Mouse (Mus musculus): ENCODE measurements around the gene Lhx2. TPM values are rescaled to one million over a fixed set of nuclear protein-coding genes. Genes with fewer than 3 reads are reported as not detected.

The Lhx2 gene
- polyA plus RNA-seq, 1 experiment from 2014 or later: 61.5 TPM

DNA sequence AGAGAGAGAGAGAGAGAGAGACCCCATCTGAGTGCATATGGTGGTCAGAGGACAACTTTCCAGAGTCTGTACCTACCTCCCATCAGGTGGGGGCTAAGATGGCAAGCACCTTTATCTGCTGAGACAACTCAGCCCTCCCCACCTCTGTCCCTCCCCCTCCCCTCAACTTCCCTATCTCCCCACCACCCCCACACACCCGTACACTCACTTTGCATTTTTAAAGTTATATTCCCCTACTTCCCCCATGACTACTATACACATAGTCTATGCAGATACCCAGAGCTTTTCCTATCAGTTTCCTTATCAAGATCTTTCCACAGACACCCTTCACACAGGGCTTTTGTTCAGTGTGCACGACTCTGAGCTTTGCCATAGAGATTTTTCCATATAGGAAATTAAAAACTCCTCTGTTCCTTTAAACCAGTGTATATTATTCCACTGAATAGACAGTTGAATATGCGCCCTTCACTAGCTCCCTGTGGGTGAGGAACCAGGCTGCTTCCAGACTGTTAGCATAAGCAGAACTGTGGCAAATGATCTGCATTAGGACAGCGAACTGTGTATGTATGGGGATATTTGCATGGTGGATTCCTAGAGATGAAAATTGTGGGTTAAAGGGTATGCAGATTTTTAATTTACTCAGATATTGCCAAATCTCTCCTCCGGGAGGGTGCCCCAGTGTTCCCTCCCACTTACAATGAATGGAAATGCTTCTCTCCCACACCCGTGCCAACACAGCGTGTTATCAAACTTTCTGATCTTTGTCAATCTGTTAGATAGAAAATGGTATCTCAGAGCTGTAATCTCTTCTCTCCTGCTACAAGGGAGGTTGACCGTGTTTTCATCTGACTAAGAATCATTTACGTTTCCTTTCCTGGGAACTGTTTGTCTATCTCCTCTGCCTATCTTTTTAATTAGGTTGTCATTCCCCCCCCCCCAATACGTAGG, 41.3 kb downstream of the Lhx2 start:
- peaks cover 48% of the 10 kb centered on the region for H3K27me3 ChIP-seq (ENCODE audit: control insufficient read depth, insufficient read depth, low read length)
- ATAC-seq (ENCODE audit: low FRiP score): no peak

DNA sequence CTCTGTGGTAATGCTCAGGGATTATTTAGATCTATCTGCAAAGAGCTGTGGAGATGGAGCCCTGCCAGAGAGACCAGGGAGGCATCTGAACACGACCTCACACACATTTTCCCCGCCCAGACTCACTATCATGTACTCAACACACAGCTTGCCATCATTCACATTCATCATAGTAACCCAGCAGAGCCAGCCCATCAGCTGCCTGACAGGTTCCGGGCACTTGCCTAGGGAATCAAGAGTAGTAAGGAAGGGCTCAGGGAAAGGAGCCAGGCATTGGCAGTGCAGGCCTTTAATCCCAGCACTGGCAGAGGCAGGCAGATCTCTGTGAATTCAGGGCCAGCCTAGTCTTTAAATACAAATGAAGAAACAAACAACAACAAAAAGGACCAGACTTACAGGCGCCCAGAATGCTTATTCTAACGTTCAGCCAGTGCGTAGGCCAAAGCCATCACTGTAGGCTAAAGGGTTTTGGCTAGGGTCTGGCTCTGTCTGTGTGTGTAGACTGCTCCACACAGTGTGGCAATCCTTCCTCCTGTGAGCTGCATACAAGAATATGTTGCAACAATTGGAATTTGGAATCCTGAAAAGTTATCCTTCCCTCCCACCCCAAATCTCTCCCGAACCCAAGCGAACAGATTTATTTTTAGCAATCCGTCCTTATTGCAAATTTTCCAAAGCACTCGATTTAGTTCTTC, 48.6 kb downstream of the Lhx2 start:
- 85% methylated on average over 10 of the region's 10 CpGs for WGBS

More for the DNA sequence above, 41.3 kb downstream of the Lhx2 start:
- no peak for DNase-seq (ENCODE audit: low spot score, missing footprints)
- Histone ChIP-seq H3K27ac (ENCODE audit: low read depth, low read length) (no peak overlapping the region), H3K4me2 (no peak overlapping the region), H3K36me3 (ENCODE audit: control insufficient read depth, insufficient read depth, low read length) (no peaks in the 10 kb centered on the region), H3K9ac (ENCODE audit: low read length) (no peak overlapping the region), H3K4me1 (ENCODE audit: control insufficient read depth, insufficient read depth, low read length) (no peaks in the 10 kb centered on the region; the same call in 1 of the 2 replicates), H3K4me3 (ENCODE audit: low read depth, low read length) (no peak overlapping the region), H3K9me3 (ENCODE audit: control insufficient read depth, low read length) (no peaks in the 10 kb centered on the region)
- WGBS: 57% methylated on average over 10 of the region's 10 CpGs

DNA sequence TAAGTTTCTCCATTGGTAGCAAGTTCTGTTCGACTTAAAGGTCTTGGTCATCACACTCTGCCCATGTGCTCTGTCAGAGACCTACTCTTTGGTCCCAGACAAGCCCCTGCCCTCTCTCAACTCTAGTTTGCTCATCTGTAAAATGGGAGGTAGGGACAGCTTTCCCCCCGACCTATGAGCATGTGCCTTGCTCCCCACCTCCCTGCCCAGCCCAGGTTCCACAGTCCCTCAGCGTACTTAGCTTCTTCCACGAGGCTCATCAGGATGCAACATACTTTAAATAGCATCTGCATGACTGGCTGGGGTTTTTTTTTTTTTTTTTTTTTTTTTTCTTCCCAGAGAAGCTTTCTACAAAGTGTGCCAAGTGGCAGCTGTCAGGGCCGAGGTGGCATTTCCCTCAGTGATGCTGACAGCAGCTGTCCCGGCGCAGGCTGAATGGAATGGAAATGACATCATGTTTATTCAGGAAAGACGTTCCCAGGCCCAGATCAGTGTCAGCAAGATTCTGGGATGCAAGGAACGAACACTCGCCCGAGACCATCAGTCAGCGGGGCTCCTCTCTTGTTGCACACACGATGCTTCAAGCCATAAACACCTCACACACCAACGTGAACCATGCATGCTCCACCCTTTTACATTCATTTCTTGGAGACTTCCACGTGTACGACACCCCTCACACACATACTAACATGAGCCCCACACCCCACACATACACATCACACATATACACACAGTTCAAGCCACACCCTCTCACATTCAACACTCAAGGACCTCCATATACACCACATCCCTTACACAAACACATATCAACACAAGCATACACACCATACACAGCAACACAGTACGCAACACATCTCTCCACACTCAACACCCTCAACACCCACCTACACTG, 56.1 kb downstream of the Lhx2 start:
- Histone ChIP-seq H3K27me3 (ENCODE audit: control insufficient read depth, insufficient read depth, low read length) (no peaks in the 10 kb centered on the region), H3K9me3 (ENCODE audit: control insufficient read depth, low read length) (no peaks in the 10 kb centered on the region), H3K4me1 (ENCODE audit: control insufficient read depth, insufficient read depth, low read length) (no peaks in the 10 kb centered on the region), H3K4me2 (no peak overlapping the region), H3K4me3 (ENCODE audit: low read depth, low read length) (no peak overlapping the region), H3K27ac (ENCODE audit: low read depth, low read length) (no peak overlapping the region), H3K9ac (ENCODE audit: low read length) (no peak overlapping the region), H3K36me3 (ENCODE audit: control insufficient read depth, insufficient read depth, low read length) (no peaks in the 10 kb centered on the region)
- WGBS: 70% methylated on average over 17 of the region's 17 CpGs
- DNase-seq (ENCODE audit: low spot score, missing footprints) (peak; percentile 83), ATAC-seq (ENCODE audit: low FRiP score) (peak; percentile 57; the same call in 1 of the 2 replicates)

More for the DNA sequence above, 48.6 kb downstream of the Lhx2 start:
- no peak overlapping the region for H3K4me2 ChIP-seq
- no peak overlapping the region for H3K27ac ChIP-seq (ENCODE audit: low read depth, low read length)
- H3K27me3 ChIP-seq (ENCODE audit: control insufficient read depth, insufficient read depth, low read length): no peaks in the 10 kb centered on the region
- no peak overlapping the region for H3K4me3 ChIP-seq (ENCODE audit: low read depth, low read length)
- no peaks in the 10 kb centered on the region for H3K4me1 ChIP-seq (ENCODE audit: control insufficient read depth, insufficient read depth, low read length)
- H3K9ac ChIP-seq (ENCODE audit: low read length): no peak overlapping the region
- ATAC-seq (ENCODE audit: low FRiP score) (no peak), DNase-seq (ENCODE audit: low spot score, missing footprints) (peak; percentile 72)
- no peaks in the 10 kb centered on the region for H3K9me3 ChIP-seq (ENCODE audit: control insufficient read depth, low read length)
- H3K36me3 ChIP-seq (ENCODE audit: control insufficient read depth, insufficient read depth, low read length): no peaks in the 10 kb centered on the region

DNA sequence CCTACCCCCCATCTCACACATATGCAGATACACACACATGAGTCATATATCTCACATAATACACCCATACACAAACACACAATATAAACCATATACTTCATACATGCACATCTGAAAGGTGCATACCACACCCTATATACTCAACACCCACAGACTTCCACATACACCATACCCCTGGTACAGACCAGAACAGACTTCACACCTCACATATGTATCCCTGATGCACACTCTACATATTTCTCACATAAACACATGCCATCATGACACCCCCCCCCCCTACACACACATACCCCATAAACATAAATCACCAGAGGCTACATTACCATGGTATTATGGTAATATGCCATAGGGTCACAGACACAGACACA, 56.8 kb downstream of the Lhx2 start:
- no peaks in the 10 kb centered on the region for H3K36me3 ChIP-seq (ENCODE audit: control insufficient read depth, insufficient read depth, low read length)
- 0 out of 2 replicates have a peak, but pooled peaks have one; percentile 27 for ATAC-seq (ENCODE audit: low FRiP score)
- DNase-seq (ENCODE audit: low spot score, missing footprints): no peak

DNA sequence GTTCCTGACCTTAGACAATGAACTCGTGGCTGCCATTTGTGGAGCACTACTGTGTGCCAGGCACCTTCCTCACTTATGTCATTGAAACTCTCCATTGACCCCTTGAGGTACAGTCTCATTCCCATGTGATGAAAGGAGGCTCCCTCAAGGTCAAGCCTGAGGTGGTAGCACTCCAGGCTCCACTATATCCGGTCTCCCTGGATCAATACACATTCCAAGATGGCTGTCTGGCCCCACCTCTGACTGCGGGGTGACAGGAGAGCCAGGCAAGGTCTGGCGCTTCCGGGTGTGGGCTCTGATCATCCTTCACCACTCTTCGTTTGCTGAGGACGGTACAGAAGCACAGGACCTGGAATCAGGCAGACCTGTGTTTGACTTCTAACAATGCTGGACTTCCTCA, 58.2 kb downstream of the Lhx2 start:
- Histone ChIP-seq H3K4me1 (ENCODE audit: control insufficient read depth, insufficient read depth, low read length) (no peaks in the 10 kb centered on the region), H3K36me3 (ENCODE audit: control insufficient read depth, insufficient read depth, low read length) (no peaks in the 10 kb centered on the region), H3K9ac (ENCODE audit: low read length) (no peak overlapping the region), H3K9me3 (ENCODE audit: control insufficient read depth, low read length) (no peaks in the 10 kb centered on the region), H3K27ac (ENCODE audit: low read depth, low read length) (no peak overlapping the region), H3K4me3 (ENCODE audit: low read depth, low read length) (no peak overlapping the region), H3K27me3 (ENCODE audit: control insufficient read depth, insufficient read depth, low read length) (no peaks in the 10 kb centered on the region), H3K4me2 (no peak overlapping the region)
- 82% methylated on average over 7 of the region's 7 CpGs for WGBS
- ATAC-seq (ENCODE audit: low FRiP score) (no peak), DNase-seq (ENCODE audit: low spot score, missing footprints) (peak; percentile 49)

More for the DNA sequence above, 56.8 kb downstream of the Lhx2 start:
- no peak overlapping the region for H3K4me3 ChIP-seq (ENCODE audit: low read depth, low read length)
- H3K4me1 ChIP-seq (ENCODE audit: control insufficient read depth, insufficient read depth, low read length): no peaks in the 10 kb centered on the region
- no peak overlapping the region for H3K9ac ChIP-seq (ENCODE audit: low read length)
- H3K9me3 ChIP-seq (ENCODE audit: control insufficient read depth, low read length): no peaks in the 10 kb centered on the region
- no peak overlapping the region for H3K27ac ChIP-seq (ENCODE audit: low read depth, low read length)
- H3K4me2 ChIP-seq: no peak overlapping the region
- H3K27me3 ChIP-seq (ENCODE audit: control insufficient read depth, insufficient read depth, low read length): no peaks in the 10 kb centered on the region

DNA sequence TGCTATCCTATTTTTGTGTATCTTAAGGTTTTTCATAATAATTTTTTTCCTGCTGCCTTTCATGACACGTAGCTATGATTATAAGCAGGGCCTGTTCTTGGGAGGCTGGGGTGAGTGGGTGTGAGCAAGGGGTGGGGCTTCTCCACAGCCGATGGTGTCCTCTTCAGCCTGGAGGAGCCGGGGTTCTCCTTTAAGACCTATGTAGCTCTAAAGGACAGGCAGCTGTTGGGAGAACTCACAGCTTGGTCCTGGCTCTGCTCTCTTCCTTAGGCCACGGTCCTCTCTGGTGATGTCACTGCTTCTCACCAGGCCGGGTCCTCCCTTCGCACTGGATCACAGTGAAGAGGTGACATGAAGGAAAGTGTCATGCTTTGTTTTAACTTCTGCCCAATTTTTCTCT, 58.8 kb downstream of the Lhx2 start:
- Histone ChIP-seq H3K4me1 (ENCODE audit: control insufficient read depth, insufficient read depth, low read length) (no peaks in the 10 kb centered on the region), H3K9me3 (ENCODE audit: control insufficient read depth, low read length) (no peaks in the 10 kb centered on the region), H3K9ac (ENCODE audit: low read length) (no peak overlapping the region), H3K36me3 (ENCODE audit: control insufficient read depth, insufficient read depth, low read length) (no peaks in the 10 kb centered on the region), H3K27ac (ENCODE audit: low read depth, low read length) (no peak overlapping the region), H3K4me2 (no peak overlapping the region), H3K27me3 (ENCODE audit: control insufficient read depth, insufficient read depth, low read length) (no peaks in the 10 kb centered on the region), H3K4me3 (ENCODE audit: low read depth, low read length) (no peak overlapping the region)
- WGBS: 76% methylated on average over 6 of the region's 6 CpGs
- DNase-seq (ENCODE audit: low spot score, missing footprints): peak; percentile 64
- ATAC-seq (ENCODE audit: low FRiP score): no peak

DNA sequence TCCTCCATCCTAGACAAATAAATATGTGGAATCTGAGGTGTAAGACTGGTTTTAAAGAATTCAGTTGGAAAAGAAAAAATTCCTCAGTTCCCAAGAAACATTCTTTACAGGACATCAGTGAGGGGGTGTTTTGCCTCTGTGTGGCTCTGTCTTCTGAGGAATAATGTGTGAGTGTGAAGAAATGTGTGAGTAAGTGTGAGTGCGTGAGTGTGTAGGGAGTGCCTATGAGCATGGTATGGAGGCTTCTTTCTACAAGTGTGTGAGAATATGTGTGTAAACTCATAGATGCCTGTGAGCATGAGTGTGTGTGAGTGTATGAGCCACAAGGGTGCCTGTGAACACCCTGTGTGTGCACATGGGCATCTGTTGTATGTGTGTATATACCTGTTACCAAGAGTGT, 63.5 kb downstream of the Lhx2 start:
- ATAC-seq (ENCODE audit: low FRiP score): no peak
- DNase-seq (ENCODE audit: low spot score, missing footprints): peak; percentile 47
- H3K9ac ChIP-seq (ENCODE audit: low read length): no peak overlapping the region
- no peak overlapping the region for H3K4me2 ChIP-seq
- H3K27ac ChIP-seq (ENCODE audit: low read depth, low read length): no peak overlapping the region
- no peak overlapping the region for H3K4me3 ChIP-seq (ENCODE audit: low read depth, low read length)
- H3K9me3 ChIP-seq (ENCODE audit: control insufficient read depth, low read length): no peaks in the 10 kb centered on the region
- WGBS: 93% methylated on average over 1 of the region's 1 CpGs
- peaks cover 2% of the 10 kb centered on the region; the same call in 1 of the 2 replicates for H3K27me3 ChIP-seq (ENCODE audit: control insufficient read depth, insufficient read depth, low read length)
- no peaks in the 10 kb centered on the region for H3K4me1 ChIP-seq (ENCODE audit: control insufficient read depth, insufficient read depth, low read length)
- H3K36me3 ChIP-seq (ENCODE audit: control insufficient read depth, insufficient read depth, low read length): no peaks in the 10 kb centered on the region

DNA sequence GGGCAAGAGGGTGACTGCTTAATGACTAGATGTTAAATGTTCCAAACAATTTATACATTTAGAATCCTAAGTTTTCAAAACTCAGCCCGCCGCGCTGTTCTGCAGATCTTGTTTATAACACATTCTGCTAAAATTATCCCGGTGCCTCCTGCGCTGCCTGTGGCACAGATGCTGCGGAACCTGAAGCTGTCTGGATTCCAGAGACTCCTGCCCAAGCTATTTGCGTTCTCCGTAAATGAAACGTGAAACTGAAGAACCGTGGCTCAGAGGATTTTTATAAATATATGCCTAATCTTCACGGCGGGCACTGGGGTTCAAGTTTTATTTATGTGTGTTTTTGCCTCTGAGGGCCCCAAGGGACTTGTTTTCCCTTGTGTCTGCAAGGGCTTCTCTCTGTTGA, 64.2 kb downstream of the Lhx2 start:
- no peak overlapping the region for H3K4me3 ChIP-seq (ENCODE audit: low read depth, low read length)
- H3K4me1 ChIP-seq (ENCODE audit: control insufficient read depth, insufficient read depth, low read length): no peaks in the 10 kb centered on the region
- H3K27me3 ChIP-seq (ENCODE audit: control insufficient read depth, insufficient read depth, low read length): peaks cover 2% of the 10 kb centered on the region; the same call in 1 of the 2 replicates
- H3K36me3 ChIP-seq (ENCODE audit: control insufficient read depth, insufficient read depth, low read length): no peaks in the 10 kb centered on the region
- H3K9me3 ChIP-seq (ENCODE audit: control insufficient read depth, low read length): no peaks in the 10 kb centered on the region
- no peak for ATAC-seq (ENCODE audit: low FRiP score)
- H3K9ac ChIP-seq (ENCODE audit: low read length): no peak overlapping the region
- no peak overlapping the region for H3K27ac ChIP-seq (ENCODE audit: low read depth, low read length)
- no peak overlapping the region for H3K4me2 ChIP-seq
- DNase-seq (ENCODE audit: low spot score, missing footprints): peak; percentile 68
- WGBS: 85% methylated on average over 12 of the region's 12 CpGs
